Mouse (Mus musculus): ENCODE measurements around the gene Ndrg2.

GRCm38 (mm10) chr14:51912391-51913061 is 1.4 kb downstream of the Ndrg2 start:
- TF ChIP-seq CTCF (IDR thresholded peaks at IDR 0.05; ENCODE audit: extremely low read depth, insufficient read depth, low read length) (no peak), POLR2A (IDR thresholded peaks at IDR 0.05; ENCODE audit: extremely low read depth, insufficient read depth, low read length) (no peak)
